Comparison of ENCODE assay signal across 9 mouse cellular contexts in the genomic region with DNA sequence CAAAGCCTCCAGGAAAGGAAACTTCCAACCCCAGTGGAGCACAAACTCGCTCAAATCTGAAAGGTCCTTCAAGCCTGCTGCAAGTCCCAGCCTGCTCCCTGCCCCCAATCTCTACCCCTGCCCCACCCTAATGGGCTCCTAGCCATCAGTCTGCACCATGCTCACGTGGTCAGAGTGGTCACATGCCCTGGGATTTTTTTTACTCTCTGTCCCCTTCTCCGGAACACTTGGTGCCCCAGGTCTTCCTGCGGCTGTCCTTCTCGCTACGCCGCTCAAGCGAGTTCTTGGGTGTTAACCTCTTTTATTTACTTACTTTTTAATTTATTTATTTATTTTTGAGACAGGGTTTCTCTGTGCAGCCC. TPM values are rescaled to one million over a fixed set of nuclear protein-coding genes. Genes with fewer than 3 reads are reported as not detected.
A peak's percentile ranks its signal among the peaks of the same experiment; 100 is the strongest.
DNase-seq lines count a peak whose midpoint lies in the region; ATAC-seq and TF ChIP-seq lines count a peak whose summit lies in the region.
"Had no signal": no experiment of that assay in that cellular context is flagged by ENCODE, and none has a peak within 500 bp of the region (broad histone marks: within the 10 kb centered on the region; RNA-seq: fewer than 3 reads in every experiment).

No protein-coding gene starts in this region.

- H3K27ac ChIP-seq in limb, embryonic 13.5 days: peak overlapping the region; percentile 48; the same call in 1 of the 2 replicates
- H3K27ac ChIP-seq in limb, embryonic 10.5 days: no peak overlapping the region
- no peak overlapping the region for H3K27ac ChIP-seq in lung, embryonic 14.5 days (ENCODE audit: low read depth)
- H3K27ac ChIP-seq in forebrain, embryonic 15.5 days (replicated peaks): no peak overlapping the region
- H3K27ac ChIP-seq: neural tube, embryonic 13.5 days had no signal

- no peaks in the 10 kb centered on the region for H3K9me3 ChIP-seq in limb, embryonic 13.5 days
- H3K9me3 ChIP-seq in limb, embryonic 10.5 days (replicated peaks): no peaks in the 10 kb centered on the region
- H3K9me3 ChIP-seq in lung, embryonic 14.5 days (ENCODE audit: low read depth, low read length): no peaks in the 10 kb centered on the region
- no peaks in the 10 kb centered on the region for H3K9me3 ChIP-seq in forebrain, embryonic 15.5 days
- H3K9me3 ChIP-seq: neural tube, embryonic 13.5 days had no signal

- no peak overlapping the region for H3K4me3 ChIP-seq in limb, embryonic 13.5 days
- no peak overlapping the region for H3K4me3 ChIP-seq in limb, embryonic 10.5 days
- no peak overlapping the region for H3K4me3 ChIP-seq in lung, embryonic 14.5 days (ENCODE audit: low read depth, low read length)
- no peak overlapping the region for H3K4me3 ChIP-seq in forebrain, embryonic 15.5 days
- H3K4me3 ChIP-seq: neural tube, embryonic 13.5 days had no signal

- no peak for TF ChIP-seq POLR2A in brain, embryonic 14.5 days (IDR thresholded peaks at IDR 0.05; ENCODE audit: borderline replicate concordance, extremely low read depth, insufficient read depth, insufficient read length, poor library complexity, severe bottlenecking)

- intact Hi-C loops in heart, postnatal 25 days (cut with DNase I): no loop called here

- H3K27me3 ChIP-seq in limb, embryonic 13.5 days: no peaks in the 10 kb centered on the region
- no peaks in the 10 kb centered on the region for H3K27me3 ChIP-seq in limb, embryonic 10.5 days (ENCODE audit: low read depth, poor library complexity, severe bottlenecking)
- H3K27me3 ChIP-seq in lung, embryonic 14.5 days (ENCODE audit: insufficient read depth, low read length): no peaks in the 10 kb centered on the region
- H3K27me3 ChIP-seq in forebrain, embryonic 15.5 days: no peaks in the 10 kb centered on the region
- H3K27me3 ChIP-seq: neural tube, embryonic 13.5 days had no signal

- ATAC-seq in limb, embryonic 13.5 days (ENCODE audit: low FRiP score, low read depth): peak; percentile 39; the same call in 1 of the 2 replicates
- peak; percentile 36; the same call in 1 of the 2 replicates for ATAC-seq in lung, embryonic 14.5 days (ENCODE audit: insufficient read depth)
- no peak for ATAC-seq in forebrain, embryonic 15.5 days (replicated peaks)

- no peak for TF ChIP-seq CTCF in brain, embryonic 14.5 days (IDR thresholded peaks at IDR 0.05; ENCODE audit: borderline replicate concordance, extremely low read depth, insufficient read depth, insufficient read length)
- TF ChIP-seq CTCF in lung, embryonic 14.5 days (IDR thresholded peaks at IDR 0.05; ENCODE audit: low read depth): no peak

- H3K9ac ChIP-seq in limb, embryonic 13.5 days: no peak overlapping the region
- no peak overlapping the region for H3K9ac ChIP-seq in lung, embryonic 14.5 days
- H3K9ac ChIP-seq in forebrain, embryonic 15.5 days (replicated peaks): no peak overlapping the region
- H3K9ac ChIP-seq: neural tube, embryonic 13.5 days had no signal

- no peaks in the 10 kb centered on the region for H3K36me3 ChIP-seq in limb, embryonic 13.5 days
- no peaks in the 10 kb centered on the region for H3K36me3 ChIP-seq in limb, embryonic 10.5 days
- H3K36me3 ChIP-seq in lung, embryonic 14.5 days (ENCODE audit: insufficient read depth): no peaks in the 10 kb centered on the region
- H3K36me3 ChIP-seq in forebrain, embryonic 15.5 days: no peaks in the 10 kb centered on the region
- H3K36me3 ChIP-seq: neural tube, embryonic 13.5 days had no signal

- no peak overlapping the region for H3K4me2 ChIP-seq in limb, embryonic 13.5 days (replicated peaks)
- H3K4me2 ChIP-seq in lung, embryonic 14.5 days: no peak overlapping the region
- H3K4me2 ChIP-seq in forebrain, embryonic 15.5 days (replicated peaks): no peak overlapping the region
- H3K4me2 ChIP-seq: neural tube, embryonic 13.5 days had no signal

- WGBS in limb, embryonic 13.5 days: 71% methylated on average over 8 of the region's 8 CpGs
- 76% methylated on average over 8 of the region's 8 CpGs for WGBS in limb, embryonic 10.5 days
- 53% methylated on average over 8 of the region's 8 CpGs for WGBS in lung, embryonic 14.5 days
- WGBS in forebrain, embryonic 15.5 days: 79% methylated on average over 8 of the region's 8 CpGs

- no peak for DNase-seq in limb, embryonic 10.5 days (ENCODE audit: low spot score)
- peak; percentile 32 for DNase-seq in brain, embryonic 14.5 days (ENCODE audit: low read depth)
- DNase-seq in heart, postnatal 25 days (ENCODE audit: low spot score): peak; percentile 24
- DNase-seq in lung, embryonic 14.5 days: no peak
- peak; percentile 76 to 85 for DNase-seq in urinary bladder, postnatal 36 days (ENCODE audit: low spot score in 2 of 2)
- DNase-seq in embryo, embryonic 11 days: no peak

- peaks cover 12% of the 10 kb centered on the region for H3K4me1 ChIP-seq in limb, embryonic 13.5 days
- peaks cover 10% of the 10 kb centered on the region for H3K4me1 ChIP-seq in limb, embryonic 10.5 days
- H3K4me1 ChIP-seq in lung, embryonic 14.5 days (ENCODE audit: insufficient read depth): peaks cover 8% of the 10 kb centered on the region; the same call in 1 of the 2 replicates
- no peaks in the 10 kb centered on the region for H3K4me1 ChIP-seq in forebrain, embryonic 15.5 days

RNA-seq across cellular contexts. Expression of a gene that starts 25.7 kb away (rescaled TPM):
- 14.1 and 15.6 TPM in 2 replicates for polyA plus RNA-seq in limb, embryonic 13.5 days (2015; fragmentation: Nextera tagmentation; extraction: Ambion mirVana)
- polyA plus RNA-seq in limb, embryonic 10.5 days (2016; fragmentation: Nextera tagmentation; extraction: Ambion mirVana): 8.1 and 9.9 TPM in 2 replicates
- polyA plus RNA-seq in brain, embryonic 14.5 days (2012; rRNA removed): 14.7 and 23.6 TPM in 2 replicates
- 10 to 100 TPM; 11.0 to 12.7 TPM for total RNA-seq in heart, postnatal 25 days (2021)
- polyA plus RNA-seq in lung, embryonic 14.5 days (2014; fragmentation: Nextera tagmentation; extraction: Ambion mirVana): 11.9 and 12.8 TPM in 2 replicates
- polyA plus RNA-seq in forebrain, embryonic 15.5 days (2015; fragmentation: Nextera tagmentation; extraction: Ambion mirVana): 22.7 and 24.7 TPM in 2 replicates

RNA-seq across cellular contexts. Expression of a gene that starts 45.7 kb away (rescaled TPM):
- polyA plus RNA-seq in limb, embryonic 13.5 days (2015; fragmentation: Nextera tagmentation; extraction: Ambion mirVana): 619 and 631 TPM in 2 replicates
- 533 and 582 TPM in 2 replicates for polyA plus RNA-seq in limb, embryonic 10.5 days (2016; fragmentation: Nextera tagmentation; extraction: Ambion mirVana)
- polyA plus RNA-seq in brain, embryonic 14.5 days (2012; rRNA removed): 230 and 297 TPM in 2 replicates
- 1,000 to 10,000 TPM; 1,585 to 1,668 TPM for total RNA-seq in heart, postnatal 25 days (2021)
- 629 and 635 TPM in 2 replicates for polyA plus RNA-seq in lung, embryonic 14.5 days (2014; fragmentation: Nextera tagmentation; extraction: Ambion mirVana)
- 299 and 300 TPM in 2 replicates for polyA plus RNA-seq in forebrain, embryonic 15.5 days (2015; fragmentation: Nextera tagmentation; extraction: Ambion mirVana)

Comparison
In these comparisons a context has a peak if more than half of its experiments do, and no peak if none do; other contexts are left out.
1. DNase-seq: peak in brain, embryonic 14.5 days (single experiment), heart, postnatal 25 days (single experiment) and urinary bladder, postnatal 36 days (2 of 2); none in limb, embryonic 10.5 days (single experiment), lung, embryonic 14.5 days (single experiment) and embryo, embryonic 11 days (single experiment).